In genomic region chr17:46327906-46328534, GRCm38 (mm10) we compare ENCODE assay signal across 8 mouse cellular contexts. TPM values are rescaled to one million over a fixed set of nuclear protein-coding genes. Genes with fewer than 3 reads are reported as not detected.
DNase-seq lines count a peak whose midpoint lies in the region; ATAC-seq and TF ChIP-seq lines count a peak whose summit lies in the region.

TSS of gene Abcc10 (minus strand) at chr17:46328352.

- peak within 1 kb of the TSS; percentile 87 for H3K4me2 ChIP-seq in heart, embryonic 11.5 days
- peak within 1 kb of the TSS; percentile 59 for H3K4me2 ChIP-seq in kidney, embryonic 16.5 days (replicated peaks; ENCODE audit: low read depth, low read length)
- H3K4me2 ChIP-seq in myocyte (ENCODE audit: low read depth): peak within 1 kb of the TSS; percentile 85

- H3K27me3 ChIP-seq in C2C12 (ENCODE audit: control insufficient read depth, insufficient read depth, insufficient read length) (peaks cover 3% of the 10 kb centered on the region), myocyte (ENCODE audit: control insufficient read depth, insufficient read depth, insufficient read length) (peaks cover 6% of the 10 kb centered on the region)
- H3K27me3 ChIP-seq in erythroblast, embryonic 14.5 days (ENCODE audit: control insufficient read depth): no peaks in the 10 kb centered on the region
- H3K27me3 ChIP-seq in heart, embryonic 11.5 days (ENCODE audit: control insufficient read depth, insufficient read depth, low read length): no peaks in the 10 kb centered on the region
- H3K27me3 ChIP-seq in kidney, embryonic 16.5 days (ENCODE audit: insufficient read depth, low read length): no peaks in the 10 kb centered on the region
- no peaks in the 10 kb centered on the region for H3K27me3 ChIP-seq in liver, adult 2 months (ENCODE audit: control insufficient read depth, insufficient read depth, low read length)
- no peaks in the 10 kb centered on the region for H3K27me3 ChIP-seq in splenic B cell, adult 2 months (ENCODE audit: control insufficient read depth, insufficient read depth, low read length, poor library complexity, severe bottlenecking)

- peak within 1 kb of the TSS; percentile 49 for H3K4me3 ChIP-seq in C2C12 (ENCODE audit: insufficient read depth, poor library complexity, severe bottlenecking)
- H3K4me3 ChIP-seq in erythroblast, embryonic 14.5 days (replicated peaks): peak within 1 kb of the TSS; percentile 88
- H3K4me3 ChIP-seq in heart, embryonic 11.5 days (ENCODE audit: low read depth, low read length): peak within 1 kb of the TSS; percentile 62
- H3K4me3 ChIP-seq in kidney, embryonic 16.5 days (ENCODE audit: low read length): peak within 1 kb of the TSS; percentile 64
- peak within 1 kb of the TSS; percentile 75 for H3K4me3 ChIP-seq in liver, adult 2 months (ENCODE audit: insufficient read depth, low read depth, low read length)
- peak within 1 kb of the TSS; percentile 66 for H3K4me3 ChIP-seq in myocyte

- peak; percentile 85; the same call in 1 of the 2 replicates for TF ChIP-seq POLR2A in brain, embryonic 14.5 days (IDR thresholded peaks at IDR 0.05; ENCODE audit: borderline replicate concordance, extremely low read depth, insufficient read depth, insufficient read length, poor library complexity, severe bottlenecking)
- peak; percentile 87 for TF ChIP-seq POLR2A in liver, adult 2 months (IDR thresholded peaks at IDR 0.05; ENCODE audit: extremely low read depth, insufficient read depth, low read length)
- peak; percentile 85 for TF ChIP-seq POLR2A in myocyte (IDR thresholded peaks at IDR 0.05; ENCODE audit: insufficient read length, low read depth)

- H3ac ChIP-seq in C2C12 (ENCODE audit: control insufficient read depth, insufficient read length, low read depth) (peak within 1 kb of the TSS; percentile 86), myocyte (ENCODE audit: control insufficient read depth, insufficient read length) (peak within 1 kb of the TSS; percentile 83)

- H3K79me2 ChIP-seq in C2C12 (ENCODE audit: control insufficient read depth, insufficient read depth) (no peaks in the 10 kb centered on the region), myocyte (ENCODE audit: control insufficient read depth, insufficient read depth) (no peaks in the 10 kb centered on the region)
- no peaks in the 10 kb centered on the region; the same call in 1 of the 2 replicates for H3K79me2 ChIP-seq in liver, adult 2 months (ENCODE audit: control insufficient read depth, insufficient read depth, low read length)

- no peaks in the 10 kb centered on the region for H3K79me3 ChIP-seq in C2C12 (ENCODE audit: low read depth)

- peak; percentile 93 for ATAC-seq in heart, embryonic 11.5 days (replicated peaks; ENCODE audit: insufficient number of reproducible peaks, low FRiP score, low TSS enrichment)
- peak; percentile 99 for ATAC-seq in kidney, embryonic 16.5 days (ENCODE audit: low FRiP score, low TSS enrichment)

- H3K36me3 ChIP-seq in C2C12 (ENCODE audit: control insufficient read depth, insufficient read depth) (no peaks in the 10 kb centered on the region), myocyte (ENCODE audit: control insufficient read depth, insufficient read depth) (no peaks in the 10 kb centered on the region)
- peaks cover 9% of the 10 kb centered on the region for H3K36me3 ChIP-seq in erythroblast, embryonic 14.5 days (ENCODE audit: control insufficient read depth)
- no peaks in the 10 kb centered on the region for H3K36me3 ChIP-seq in heart, embryonic 11.5 days (ENCODE audit: control insufficient read depth, insufficient read depth, low read length)
- H3K36me3 ChIP-seq in kidney, embryonic 16.5 days (ENCODE audit: insufficient read depth, low read length): peaks cover 4% of the 10 kb centered on the region; the same call in 1 of the 2 replicates
- H3K36me3 ChIP-seq in liver, adult 2 months (ENCODE audit: control insufficient read depth, insufficient read depth, low read length): no peaks in the 10 kb centered on the region
- no peaks in the 10 kb centered on the region for H3K36me3 ChIP-seq in splenic B cell, adult 2 months (ENCODE audit: control insufficient read depth, insufficient read depth, low read length, poor library complexity, severe bottlenecking)

- DNase-seq in brain, embryonic 14.5 days (ENCODE audit: low read depth): peak; percentile 99
- DNase-seq in liver, adult 2 months (ENCODE audit: extremely low read depth, low read depth, low spot score): peak; percentile 88
- peak; percentile 96 for DNase-seq in splenic B cell, adult 2 months (ENCODE audit: low read depth, low spot score)

- under 1% methylated on average over 40 of the region's 40 CpGs for WGBS in heart, embryonic 11.5 days (ENCODE audit: insufficient replicate concordance)
- WGBS in kidney, embryonic 16.5 days: under 1% methylated on average over 40 of the region's 40 CpGs
- WGBS in liver, adult 2 months: under 1% methylated on average over 40 of the region's 40 CpGs

- peaks cover 43% of the 10 kb centered on the region for H3K4me1 ChIP-seq in erythroblast, embryonic 14.5 days (ENCODE audit: control insufficient read depth)
- H3K4me1 ChIP-seq in heart, embryonic 11.5 days (ENCODE audit: control insufficient read depth, insufficient read depth, low read length): peaks cover 6% of the 10 kb centered on the region
- peaks cover 8% of the 10 kb centered on the region; the same call in 1 of the 2 replicates for H3K4me1 ChIP-seq in kidney, embryonic 16.5 days (ENCODE audit: insufficient read depth, low read length)
- peaks cover 3% of the 10 kb centered on the region; the same call in 1 of the 2 replicates for H3K4me1 ChIP-seq in liver, adult 2 months (ENCODE audit: control insufficient read depth, insufficient read depth, low read length)

- TF ChIP-seq CTCF in C2C12 (IDR thresholded peaks at IDR 0.05; ENCODE audit: control insufficient read depth, insufficient read depth, insufficient read length): peak; percentile 2
- peak; percentile 45; the same call in 1 of the 2 replicates for TF ChIP-seq CTCF in brain, embryonic 14.5 days (IDR thresholded peaks at IDR 0.05; ENCODE audit: borderline replicate concordance, extremely low read depth, insufficient read depth, insufficient read length)
- TF ChIP-seq CTCF in liver, adult 2 months (IDR thresholded peaks at IDR 0.05; ENCODE audit: low read depth, low read length): no peak; the same call in 1 of the 2 replicates

- H3K9ac ChIP-seq in heart, embryonic 11.5 days (ENCODE audit: low read depth, low read length): peak within 1 kb of the TSS; percentile 78
- peak within 1 kb of the TSS; percentile 92 for H3K9ac ChIP-seq in kidney, embryonic 16.5 days (replicated peaks; ENCODE audit: low read length)
- H3K9ac ChIP-seq in liver, adult 2 months (ENCODE audit: low read depth, low read length): peak within 1 kb of the TSS; percentile 89

- no peaks in the 10 kb centered on the region for H3K9me3 ChIP-seq in erythroblast, embryonic 14.5 days (ENCODE audit: control insufficient read depth, low read length)
- no peaks in the 10 kb centered on the region for H3K9me3 ChIP-seq in heart, embryonic 11.5 days (replicated peaks; ENCODE audit: control insufficient read depth, low read length)
- no peaks in the 10 kb centered on the region for H3K9me3 ChIP-seq in kidney, embryonic 16.5 days (ENCODE audit: low read length)

- peak within 1 kb of the TSS; percentile 92 for H3K27ac ChIP-seq in heart, embryonic 11.5 days (ENCODE audit: low read depth, low read length)
- peak within 1 kb of the TSS; percentile 92 for H3K27ac ChIP-seq in kidney, embryonic 16.5 days (ENCODE audit: low read length)
- peak within 1 kb of the TSS; percentile 79 for H3K27ac ChIP-seq in liver, adult 2 months (replicated peaks; ENCODE audit: insufficient read depth, low read depth, low read length)

TF ChIP-seq in C2C12, 6 proteins besides CTCF, POLR2A, EP300 and RAD21:
- TF ChIP-seq MAX (IDR thresholded peaks at IDR 0.05) (peak; percentile 57), MYOD1 (IDR thresholded peaks at IDR 0.05; ENCODE audit: control insufficient read depth, insufficient read length, low read depth) (no peak), CEBPB (IDR thresholded peaks at IDR 0.05; ENCODE audit: low read depth) (no peak), FOSL1 (IDR thresholded peaks at IDR 0.05; ENCODE audit: insufficient read depth, low read length, poor library complexity, severe bottlenecking) (no peak), USF1 (IDR thresholded peaks at IDR 0.05; ENCODE audit: low read depth) (peak; percentile 8), MYOG (IDR thresholded peaks at IDR 0.05; ENCODE audit: control insufficient read depth, extremely low read depth, insufficient read length) (no peak)

TF ChIP-seq in myocyte, 11 proteins besides CTCF, POLR2A, EP300 and RAD21:
- no peak for TF ChIP-seq CEBPB (IDR thresholded peaks at IDR 0.05; ENCODE audit: insufficient read depth, poor library complexity, severe bottlenecking)
- no peak for TF ChIP-seq TCF3 (IDR thresholded peaks at IDR 0.05; ENCODE audit: insufficient read length, low read depth)
- no peak for TF ChIP-seq MYOD1 (IDR thresholded peaks at IDR 0.05; ENCODE audit: control insufficient read depth in 1 of 3, insufficient read length in 2 of 3, low read depth in 2 of 3)
- peak; percentile 74 for TF ChIP-seq POLR2AphosphoS2 (IDR thresholded peaks at IDR 0.05; ENCODE audit: insufficient read length, low read depth)
- peak; percentile 9 for TF ChIP-seq SRF (IDR thresholded peaks at IDR 0.05; ENCODE audit: control insufficient read depth, insufficient read length, low read depth)
- TF ChIP-seq REST (IDR thresholded peaks at IDR 0.05; ENCODE audit: insufficient read depth, insufficient read length): peak; percentile 38

RNA-seq across cellular contexts. Expression of gene Abcc10, which starts in this region (rescaled TPM):
- 4.0 TPM for polyA plus RNA-seq in C2C12 (2012; fragmentation: generic; extraction: Trizol)
- 17.5 and 20.9 TPM in 2 replicates for polyA plus RNA-seq in brain, embryonic 14.5 days (2012; rRNA removed)
- 0.17 and 0.34 TPM in 2 replicates for polyA plus RNA-seq in erythroblast, embryonic 14.5 days (2012)
- polyA plus RNA-seq in heart, embryonic 11.5 days (2014; fragmentation: Nextera tagmentation; extraction: Ambion mirVana): 3.4 and 4.3 TPM in 2 replicates
- 6.9 and 7.3 TPM in 2 replicates for polyA plus RNA-seq in kidney, embryonic 16.5 days (2015; fragmentation: Nextera tagmentation; extraction: Ambion mirVana)
- total RNA-seq in liver, adult 2 months (2014; rRNA removed): 2.1 and 3.6 TPM in 2 replicates
- 10.3 and 17.3 TPM in 2 replicates for polyA plus RNA-seq in liver, adult 2 months (2012; rRNA removed)
- 4.6 TPM for polyA plus RNA-seq in myocyte (2012; fragmentation: generic; extraction: Trizol)

Comparison
In these comparisons a context has a peak if more than half of its experiments do, and no peak if none do; other contexts are left out.
1. Peak in every context shown above with its lines: DNase-seq, ATAC-seq, H3K4me3 ChIP-seq and H3K27ac ChIP-seq.